Mouse (Mus musculus): ENCODE results near the gene Smarce1.

Smarce1 gene

DNA sequence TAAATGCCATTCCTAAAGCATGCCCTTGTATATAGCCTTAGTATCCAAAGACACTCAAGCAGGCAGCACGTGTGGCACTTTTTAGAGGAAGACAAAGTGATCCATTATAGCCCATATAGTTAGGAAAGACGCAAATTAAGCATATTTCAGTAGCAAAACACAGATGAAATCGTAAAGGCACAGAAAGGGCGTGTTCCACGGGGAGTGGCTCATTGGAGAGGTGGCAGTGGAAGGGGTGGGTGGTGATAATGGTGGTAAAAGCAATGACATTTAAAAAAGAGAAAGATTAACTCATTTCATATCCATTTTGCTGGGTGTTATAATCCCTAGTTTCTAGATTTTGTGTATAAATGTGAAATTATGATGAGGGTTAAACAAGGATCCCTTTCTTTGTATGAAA lies 4.5 kb downstream of the Smarce1 start:
- DNase-seq: no peak

- DNase-seq: no peak
Observed at GRCm38 (mm10) chr11:99223310-99223709, 7.5 kb downstream of the Smarce1 start.

- peak; percentile 19 to 27 for DNase-seq
Observed at GRCm38 (mm10) chr11:99221811-99222210, 9.0 kb downstream of the Smarce1 start.

DNA sequence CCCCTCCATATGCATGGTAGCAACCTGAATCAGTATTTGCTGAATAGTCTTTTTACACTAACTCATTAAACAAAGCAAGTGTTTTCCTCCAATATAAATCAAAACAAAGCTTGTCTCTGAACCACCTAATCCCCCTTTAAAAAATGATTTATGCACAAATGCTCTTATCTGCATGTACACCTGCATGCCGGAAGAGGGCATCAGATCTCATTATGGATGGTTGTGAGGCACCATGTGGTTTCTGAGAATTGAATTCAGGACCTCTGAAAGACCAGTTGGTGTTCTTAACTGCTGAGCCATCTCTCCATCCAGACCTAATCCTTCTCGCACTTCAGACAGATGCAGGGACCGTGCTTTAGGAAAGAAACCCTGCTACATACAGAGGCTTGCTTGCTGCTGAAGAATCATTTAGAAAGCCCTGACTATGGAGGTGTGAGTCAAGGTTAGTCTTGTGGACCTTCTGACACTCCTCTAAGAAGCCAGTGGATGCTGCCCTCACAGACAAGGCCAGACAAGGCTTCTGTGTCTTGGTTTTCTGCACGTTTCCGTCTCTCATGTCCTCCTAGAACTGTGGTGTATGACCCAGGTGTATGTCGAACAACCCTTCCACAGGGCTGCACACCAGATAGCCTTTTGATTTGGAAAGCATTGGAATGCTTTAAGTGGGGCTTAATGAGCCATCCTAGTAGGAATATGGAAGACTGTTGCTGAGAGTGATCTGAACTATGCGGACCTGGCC lies 13.4 kb downstream of the Smarce1 start:
- DNase-seq: no peak

DNA sequence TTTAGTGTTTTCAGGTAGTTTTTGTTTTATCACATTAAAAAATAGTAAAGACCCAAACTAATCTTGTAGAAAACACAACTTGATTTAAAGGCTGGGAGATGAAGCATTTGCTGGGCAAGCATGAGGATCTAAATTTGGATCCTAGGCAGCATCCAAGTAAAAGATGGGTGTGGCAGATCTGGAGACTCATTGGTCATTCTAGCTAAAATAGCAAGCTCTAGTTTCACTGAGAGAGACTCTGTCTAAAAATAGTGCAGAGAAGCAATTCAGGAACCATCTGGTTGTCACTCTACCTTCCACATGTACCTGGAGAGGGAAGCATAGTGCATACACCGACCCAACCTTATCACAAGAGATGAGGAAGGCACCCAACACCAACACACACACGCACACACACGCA lies 14.6 kb downstream of the Smarce1 start:
- DNase-seq: no peak

DNA sequence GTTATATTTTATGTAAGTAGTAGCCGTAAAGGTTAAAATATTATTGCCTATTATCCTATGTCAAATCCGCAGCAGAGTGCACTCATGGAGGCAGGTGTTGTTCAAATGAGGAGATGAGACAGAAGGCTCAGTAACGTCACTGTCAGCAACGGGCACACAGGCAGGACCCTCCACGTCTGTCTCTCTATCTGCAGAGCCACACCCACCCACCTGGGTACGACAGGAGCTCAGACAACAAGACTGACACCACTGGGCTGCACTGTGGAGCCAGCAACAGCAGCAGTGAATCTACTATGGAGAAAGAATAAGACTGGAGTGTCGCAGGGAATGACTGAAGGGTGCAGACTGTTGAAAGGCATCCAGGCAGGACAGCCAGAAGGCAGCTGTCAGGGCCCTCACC lies 18.1 kb downstream of the Smarce1 start:
- no peak for DNase-seq

GRCm38 (mm10) chr11:99211964-99212363 lies 18.9 kb downstream of the Smarce1 start:
- no peak for DNase-seq

DNA sequence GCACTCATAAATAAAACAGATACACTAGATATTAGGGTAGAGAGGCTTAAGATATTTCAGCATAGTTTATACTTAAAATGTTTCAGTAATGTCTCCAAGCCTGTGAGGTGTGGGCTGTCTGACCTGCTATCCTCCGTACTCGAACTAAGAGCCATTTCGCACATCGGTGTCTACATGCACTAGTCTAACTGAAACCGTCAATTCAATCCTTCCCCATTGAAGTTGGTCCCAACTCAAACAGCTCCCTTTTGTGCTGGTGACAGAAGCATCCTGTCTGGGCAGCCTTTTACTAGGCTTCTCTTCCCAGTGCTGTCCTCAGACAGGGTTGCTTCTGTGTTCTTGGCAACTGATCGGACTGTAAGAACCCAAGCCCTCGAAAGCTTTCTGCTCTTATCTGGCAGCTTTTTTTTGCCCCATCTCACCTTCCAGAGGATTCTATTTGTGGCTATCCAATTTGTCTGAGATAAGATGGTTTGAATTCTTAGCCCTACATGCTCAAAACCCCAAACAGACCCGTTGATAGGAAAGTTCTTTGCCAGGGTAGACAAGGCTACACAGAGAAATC lies 22.6 kb downstream of the Smarce1 start:
- no peak for DNase-seq

DNA sequence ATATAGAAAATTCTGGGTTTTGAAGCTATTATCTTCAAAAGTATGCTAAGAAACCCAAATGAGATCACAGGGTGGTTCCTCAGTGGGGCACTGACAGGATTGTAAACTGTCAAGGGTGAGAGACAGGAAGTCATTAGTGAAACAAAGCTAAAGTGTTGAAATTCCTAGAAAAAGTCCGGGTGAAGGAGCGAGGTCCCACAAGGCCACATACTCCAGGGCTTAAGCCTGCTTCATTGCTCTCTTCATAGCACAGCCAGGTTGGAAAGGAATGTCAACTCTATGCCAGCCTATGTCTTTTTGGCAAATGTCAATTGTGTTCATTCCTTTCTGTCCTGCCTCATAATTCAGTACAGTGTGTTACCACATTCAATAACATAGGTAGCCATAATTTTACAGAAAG lies 23.4 kb downstream of the Smarce1 start:
- DNase-seq: no peak

GRCm38 (mm10) chr11:99206954-99207353 lies 23.9 kb downstream of the Smarce1 start:
- peak in 1 of 2 experiments; percentile 65 for DNase-seq

DNA sequence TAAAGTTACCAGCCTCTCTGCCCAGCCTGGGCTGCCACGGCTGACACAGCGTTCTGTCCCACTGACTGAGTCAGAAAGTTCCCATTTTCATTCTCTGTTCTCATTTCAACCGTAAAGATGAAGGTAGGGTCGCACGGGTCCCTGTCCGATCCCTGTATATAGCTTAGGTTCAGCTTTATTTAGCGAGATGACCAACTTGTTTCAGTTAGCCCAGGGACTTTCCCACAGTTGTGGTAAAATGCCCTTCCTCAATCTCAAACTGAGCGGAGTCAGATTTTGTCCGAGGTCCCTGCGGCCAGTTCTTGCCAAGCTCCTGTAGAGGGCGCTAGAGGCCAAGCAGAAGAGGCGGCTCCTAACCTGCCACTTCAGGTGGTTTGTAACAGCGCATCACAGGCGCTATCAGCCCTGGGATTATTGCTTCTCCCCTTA lies 41.6 kb downstream of the Smarce1 start:
- DNase-seq: peak; percentile 42 to 79

- no peak for DNase-seq
Observed at GRCm38 (mm10) chr11:99187348-99187747, 43.5 kb downstream of the Smarce1 start.

GRCm38 (mm10) chr11:99186836-99187235 lies 44.0 kb downstream of the Smarce1 start:
- no peak for DNase-seq

DNA sequence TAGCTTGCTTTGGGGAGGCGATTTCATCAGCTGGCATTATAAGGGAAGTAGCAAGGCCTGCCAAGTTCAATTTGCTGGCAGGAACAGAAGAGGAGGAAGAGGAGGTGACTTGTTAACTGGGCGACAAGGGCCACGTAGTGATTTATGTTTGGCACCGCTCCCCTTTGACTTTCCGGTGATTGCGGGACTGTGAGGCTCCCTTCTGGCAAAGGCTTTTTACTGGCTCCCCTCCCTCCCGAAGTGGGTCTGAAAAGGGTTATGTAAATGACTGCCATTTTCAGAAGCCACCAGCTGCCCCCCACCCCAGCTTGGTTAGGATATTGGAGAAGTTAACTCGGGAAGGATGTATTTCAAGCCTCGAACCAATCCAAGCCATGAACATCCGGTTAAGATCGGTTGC lies 48.2 kb downstream of the Smarce1 start:
- peak; percentile 18 to 21 for DNase-seq

DNA sequence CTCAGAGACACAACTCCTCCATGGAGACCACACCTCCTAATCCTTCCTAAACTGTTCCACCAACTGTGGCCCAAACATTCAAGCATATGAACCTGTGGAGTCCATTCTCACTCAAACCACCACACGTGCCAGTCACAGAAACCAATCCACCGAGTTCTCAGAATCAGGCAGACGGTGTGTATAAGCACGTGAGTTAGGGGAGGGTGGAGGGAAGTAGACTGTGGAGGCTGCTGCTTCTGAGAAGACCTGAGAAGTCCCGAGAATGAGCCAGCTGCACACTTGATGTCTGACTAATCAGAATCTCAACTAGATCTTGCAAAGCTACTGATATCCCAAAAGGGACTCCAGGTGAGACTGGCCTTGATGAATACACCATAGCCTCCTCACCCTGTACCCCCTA lies 50.7 kb downstream of the Smarce1 start:
- DNase-seq: no peak

- no peak for DNase-seq
Observed at GRCm38 (mm10) chr11:99177925-99178198, 53.0 kb downstream of the Smarce1 start.

- DNase-seq: no peak
Observed at GRCm38 (mm10) chr11:99177054-99177924, 53.5 kb downstream of the Smarce1 start.

GRCm38 (mm10) chr11:99172002-99172401 lies 58.8 kb downstream of the Smarce1 start:
- DNase-seq: no peak

DNA sequence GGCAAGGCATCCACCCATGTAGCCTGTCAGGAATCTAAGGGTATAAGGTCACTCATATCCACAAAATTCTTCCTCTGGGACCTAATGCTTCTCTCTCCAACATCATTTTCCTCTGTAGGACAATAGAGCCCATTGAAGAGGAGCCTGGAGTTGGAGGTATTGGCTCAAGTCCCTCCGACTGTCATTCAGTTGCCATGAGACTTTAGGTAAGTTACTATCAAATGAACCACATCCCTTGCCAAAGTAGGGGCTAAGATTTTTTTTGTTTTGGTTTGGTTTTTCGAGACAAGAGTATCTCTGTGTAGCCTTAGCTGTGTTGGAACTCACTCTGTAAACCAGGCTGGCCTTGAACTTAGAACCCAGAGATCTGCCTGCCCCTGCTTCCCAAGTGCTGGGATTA lies 59.4 kb downstream of the Smarce1 start:
- DNase-seq: no peak

DNA sequence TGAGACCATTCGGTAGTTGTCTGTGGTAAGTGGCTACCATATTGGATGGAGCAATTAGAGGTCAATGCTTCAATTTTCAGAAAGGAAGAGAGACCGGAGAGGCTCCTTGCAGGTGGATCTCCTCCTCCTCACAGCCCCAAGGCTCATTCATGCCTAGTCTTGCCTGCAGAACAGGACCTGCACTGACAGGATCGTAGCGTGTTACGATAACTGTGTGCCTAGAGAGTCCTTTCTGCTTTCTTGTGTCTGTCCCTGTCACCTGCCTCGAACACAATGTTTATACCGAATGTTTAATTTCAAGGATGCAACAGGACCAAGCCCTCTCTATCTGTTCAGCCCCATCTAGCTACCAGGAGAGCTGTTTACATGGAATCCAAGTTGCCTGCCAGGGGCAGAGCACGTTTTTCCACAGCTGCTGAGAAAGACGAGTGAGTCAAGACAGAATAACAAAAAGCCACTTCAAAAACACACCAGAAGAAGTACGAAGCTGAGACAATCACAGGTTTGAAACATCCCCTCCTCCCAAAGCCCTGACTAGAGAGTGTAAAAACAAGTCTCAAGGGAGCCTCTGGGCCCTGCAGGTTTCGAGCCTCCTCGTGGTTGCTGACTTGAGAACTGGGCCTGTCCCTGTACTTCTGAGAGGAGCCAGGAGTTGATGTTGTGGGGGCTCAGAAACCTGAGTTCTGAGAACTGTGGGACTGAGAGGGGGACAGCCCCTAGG lies 60.1 kb downstream of the Smarce1 start:
- DNase-seq: no peak

DNA sequence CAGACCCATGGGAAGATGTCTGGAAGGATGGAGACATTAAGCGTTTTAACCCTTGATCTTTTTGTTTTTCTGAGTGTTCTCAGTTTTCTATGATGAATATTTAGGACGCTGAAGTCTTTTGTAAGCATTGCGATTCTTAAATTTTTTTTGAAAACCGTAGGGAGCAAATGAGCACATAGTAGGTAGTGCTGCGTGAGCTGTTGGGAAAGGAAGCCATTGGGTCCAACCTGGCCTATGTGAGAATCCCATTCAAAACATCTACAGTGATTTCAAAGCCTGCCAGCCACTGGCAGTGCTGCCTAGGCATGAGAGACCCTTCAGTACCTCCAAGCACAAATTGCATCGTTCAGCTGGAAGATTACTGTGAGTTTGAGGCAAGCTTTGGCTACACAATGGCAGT lies 60.8 kb downstream of the Smarce1 start:
- DNase-seq: no peak

GRCm38 (mm10) chr11:99169438-99169837 lies 61.4 kb downstream of the Smarce1 start:
- DNase-seq: no peak

DNA sequence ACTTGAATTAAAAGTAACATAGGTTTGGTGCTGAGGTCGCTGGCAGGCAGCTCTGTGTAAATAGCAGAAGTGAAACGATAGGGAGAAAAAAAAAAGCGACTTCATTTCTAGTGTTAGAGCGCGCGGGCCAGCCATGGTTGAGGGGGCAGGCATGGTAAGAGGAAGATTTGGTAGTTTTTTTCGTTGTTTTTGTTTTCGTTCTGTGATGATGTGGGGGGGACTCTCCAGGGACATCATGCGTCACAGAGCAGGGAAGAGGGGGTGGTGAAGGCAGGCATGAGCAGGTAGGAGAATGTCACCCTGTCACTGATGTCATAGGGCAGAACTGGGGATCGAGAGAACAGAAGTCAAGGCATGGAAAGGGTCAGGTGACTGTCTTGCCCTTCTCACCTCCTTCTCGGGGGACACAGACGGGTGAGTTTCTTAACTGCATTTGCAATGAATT lies 62.8 kb downstream of the Smarce1 start:
- no peak for DNase-seq

Measured in kidney, postnatal 36 days (tissue).